Mouse (Mus musculus) midbrain, embryonic 10.5 days (tissue): Measurements from ENCODE around the gene Hs6st2. TPM values are rescaled to one million over a fixed set of nuclear protein-coding genes. Genes with fewer than 3 reads are reported as not detected.

Experiments used
- DNase-seq: peaks from one replicate; pipeline ENCODE4 v3.0.0-alpha.2; 2017; ENCODE audit warnings: low spot score
- H3K27ac ChIP-seq: fragments of 300-500 bp; sonication (generic); replicated peaks from 2 replicates; pipeline ENCODE4 v1.5.1; 2016; ENCODE audit warnings: mild to moderate bottlenecking
- H3K27me3 ChIP-seq: fragments of 300-500 bp; sonication (generic); 2 replicates; pipeline ENCODE4 v1.6.1; 2016; ENCODE audit warnings: low read depth, mild to moderate bottlenecking; ENCODE audit not compliant: poor library complexity, severe bottlenecking
- H3K36me3 ChIP-seq: fragments of 300-500 bp; sonication (generic); 2 replicates; pipeline ENCODE4 v1.6.1; 2016; ENCODE audit warnings: mild to moderate bottlenecking, moderate library complexity
- H3K4me1 ChIP-seq: fragments of 300-500 bp; sonication (generic); 2 replicates; pipeline ENCODE4 v1.6.1; 2016
- H3K4me3 ChIP-seq: fragments of 300-500 bp; sonication (generic); 2 replicates; pipeline ENCODE4 v1.5.1; 2016; ENCODE audit warnings: mild to moderate bottlenecking, moderate library complexity
- H3K9me3 ChIP-seq: fragments of 300-500 bp; sonication (generic); replicated peaks from 2 replicates; pipeline ENCODE4 v1.6.1; 2016; ENCODE audit warnings: mild to moderate bottlenecking
- WGBS: fragments of 180-500 bp; shearing (Covaris S2); methylation state at CpG from one replicate; pipeline ENCODE4 v1.1.7; 2016; 5-methylcytosine and 5-hydroxymethylcytosine counted together
- polyA plus RNA-seq: library from polyadenylated mRNA; unstranded; fragments of >200 nt; fragmentation: Nextera tagmentation; extraction: Ambion mirVana; gene quantifications from 2 replicates; pipeline ENCODE4 v1.2.1, GENCODE M21; 2016

The Hs6st2 gene
- polyA plus RNA-seq, 1 experiment from 2014 or later = 10.9 TPM

GRCm38 (mm10) chrX:51410289-51410688 lies 271.4 kb downstream of the Hs6st2 start:
- Histone ChIP-seq H3K27me3 (peaks cover 35% of the 10 kb centered on the region), H3K4me3 (no peak overlapping the region), H3K4me1 (no peaks in the 10 kb centered on the region), H3K27ac (no peak overlapping the region), H3K36me3 (no peaks in the 10 kb centered on the region), H3K9me3 (no peaks in the 10 kb centered on the region)
- WGBS = 76% methylated on average over 2 of the region's 2 CpGs
- no peak for DNase-seq

- no peak for DNase-seq
- Histone ChIP-seq H3K9me3 (no peaks in the 10 kb centered on the region), H3K27ac (no peak overlapping the region), H3K27me3 (peaks cover 23% of the 10 kb centered on the region; the same call in 1 of the 2 replicates), H3K36me3 (no peaks in the 10 kb centered on the region), H3K4me3 (no peak overlapping the region), H3K4me1 (no peaks in the 10 kb centered on the region)
Measured at GRCm38 (mm10) chrX:51397457-51397856, 284.2 kb downstream of the Hs6st2 start.

- whole genome bisulfite sequencing = 24% methylated on average over 5 of the region's 5 CpGs
- Histone ChIP-seq H3K36me3 (no peaks in the 10 kb centered on the region), H3K9me3 (no peaks in the 10 kb centered on the region), H3K27me3 (peaks cover 20% of the 10 kb centered on the region), H3K27ac (no peak overlapping the region), H3K4me1 (no peaks in the 10 kb centered on the region), H3K4me3 (no peak overlapping the region)
- DNase-seq = peak; percentile 56
Measured at GRCm38 (mm10) chrX:51374670-51375069, 307.0 kb downstream of the Hs6st2 start.

GRCm38 (mm10) chrX:51372477-51373239 lies 309.0 kb downstream of the Hs6st2 start:
- H3K9me3 ChIP-seq = no peaks in the 10 kb centered on the region
- H3K4me3 ChIP-seq = no peak overlapping the region
- DNase-seq = peak; percentile 13
- H3K27ac ChIP-seq = no peak overlapping the region
- 47% methylated on average over 5 of the region's 5 CpGs for WGBS
- H3K4me1 ChIP-seq = no peaks in the 10 kb centered on the region
- H3K27me3 ChIP-seq = peaks cover 25% of the 10 kb centered on the region
- no peaks in the 10 kb centered on the region for H3K36me3 ChIP-seq

GRCm38 (mm10) chrX:51349682-51350081 lies 332.0 kb downstream of the Hs6st2 start:
- peaks cover 49% of the 10 kb centered on the region for H3K27me3 ChIP-seq
- DNase-seq = no peak
- 87% methylated on average over 1 of the region's 1 CpGs for WGBS
- no peaks in the 10 kb centered on the region for H3K4me1 ChIP-seq
- H3K4me3 ChIP-seq = no peak overlapping the region
- H3K36me3 ChIP-seq = no peaks in the 10 kb centered on the region
- no peaks in the 10 kb centered on the region for H3K9me3 ChIP-seq
- no peak overlapping the region for H3K27ac ChIP-seq

- Histone ChIP-seq H3K27ac (no peak overlapping the region), H3K9me3 (no peaks in the 10 kb centered on the region), H3K4me3 (no peak overlapping the region), H3K4me1 (no peaks in the 10 kb centered on the region), H3K27me3 (peaks cover 82% of the 10 kb centered on the region), H3K36me3 (no peaks in the 10 kb centered on the region)
- no peak for DNase-seq
- WGBS = 76% methylated on average over 3 of the region's 3 CpGs
Measured at GRCm38 (mm10) chrX:51343595-51343994, 338.1 kb downstream of the Hs6st2 start.

Other genes starting within 250 kb of the Hs6st2 start
- gene Usp26, start 119.4 kb upstream of the Hs6st2 start, polyA plus RNA-seq = not detected in 2 replicates